Mouse (Mus musculus): ENCODE measurements around the gene Cnih3.

DNA sequence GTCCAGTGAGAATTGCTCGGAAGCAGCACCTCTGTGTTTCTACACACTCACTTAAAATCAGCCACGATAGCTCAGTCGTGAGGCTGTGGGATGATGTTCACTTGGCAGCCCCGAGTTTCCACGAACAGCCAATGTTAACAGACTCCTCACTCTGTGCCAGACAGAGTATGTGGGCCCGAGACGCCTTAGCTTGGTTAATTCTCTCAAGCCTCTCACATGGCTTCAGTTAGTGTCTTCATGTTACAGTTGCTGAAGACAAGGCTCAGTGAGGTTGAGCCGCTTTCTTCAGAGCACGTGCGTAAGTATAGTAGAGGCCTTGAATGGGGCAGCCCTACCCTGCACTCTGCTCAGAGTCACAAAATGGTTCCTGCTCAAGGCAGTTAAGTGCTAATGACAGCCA, 38.1 kb upstream of the Cnih3 start:
- TF ChIP-seq CTCF (IDR thresholded peaks at IDR 0.05; ENCODE audit: low read depth) = no peak
- no peak for TF ChIP-seq EP300 (IDR thresholded peaks at IDR 0.05; ENCODE audit: low read depth)
